Mouse (Mus musculus): ENCODE results near the gene Hfe. TPM values are rescaled to one million over a fixed set of nuclear protein-coding genes. Genes with fewer than 3 reads are reported as not detected.

Hfe gene
- polyA plus RNA-seq, 1 experiment: 7.9 TPM

GRCm38 (mm10) chr13:23744421-23745380 is 34.0 kb upstream of the Hfe start:
- TF ChIP-seq CTCF (IDR thresholded peaks at IDR 0.05; ENCODE audit: borderline replicate concordance, insufficient read depth, low read length): no peak
- TF ChIP-seq POLR2A (IDR thresholded peaks at IDR 0.05; ENCODE audit: low read depth, low read length): peak; percentile 76
- peaks cover 8% of the 10 kb centered on the region for H3K4me1 ChIP-seq (ENCODE audit: control insufficient read depth, insufficient read depth, low read length)
- peak overlapping the region; percentile 47 for H3K4me3 ChIP-seq (ENCODE audit: insufficient read depth, low read length)
- peak overlapping the region; percentile 66 for H3K27ac ChIP-seq (ENCODE audit: insufficient read depth, low read length)

DNA sequence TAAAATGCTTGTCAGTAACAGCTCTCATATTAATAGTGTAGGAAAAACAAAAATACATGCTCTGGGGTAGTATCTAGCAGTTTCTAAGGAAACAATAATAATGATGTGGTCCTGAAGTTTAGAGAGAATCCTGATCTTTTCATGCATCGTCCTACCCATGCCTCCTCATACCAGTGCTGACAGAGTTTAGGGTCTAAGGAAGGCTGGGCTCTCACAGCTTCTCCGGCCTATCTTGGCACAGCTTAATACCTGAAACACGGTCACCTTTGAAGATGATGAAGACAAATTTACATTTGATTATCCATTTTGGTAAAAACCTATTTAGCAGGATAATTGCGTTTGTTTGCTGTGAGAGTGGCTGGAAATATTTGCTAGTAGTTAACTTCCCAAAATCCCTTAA is 33.3 kb upstream of the Hfe start:
- no peak overlapping the region; the same call in 1 of the 2 replicates for H3K4me3 ChIP-seq (ENCODE audit: insufficient read depth, low read length)
- peak overlapping the region; percentile 66; the same call in 1 of the 2 replicates for H3K27ac ChIP-seq (ENCODE audit: insufficient read depth, low read length)
- TF ChIP-seq CTCF (IDR thresholded peaks at IDR 0.05; ENCODE audit: borderline replicate concordance, insufficient read depth, low read length) (no peak), POLR2A (IDR thresholded peaks at IDR 0.05; ENCODE audit: low read depth, low read length) (no peak; the same call in 1 of the 2 replicates)
- peaks cover 6% of the 10 kb centered on the region for H3K4me1 ChIP-seq (ENCODE audit: control insufficient read depth, insufficient read depth, low read length)

DNA sequence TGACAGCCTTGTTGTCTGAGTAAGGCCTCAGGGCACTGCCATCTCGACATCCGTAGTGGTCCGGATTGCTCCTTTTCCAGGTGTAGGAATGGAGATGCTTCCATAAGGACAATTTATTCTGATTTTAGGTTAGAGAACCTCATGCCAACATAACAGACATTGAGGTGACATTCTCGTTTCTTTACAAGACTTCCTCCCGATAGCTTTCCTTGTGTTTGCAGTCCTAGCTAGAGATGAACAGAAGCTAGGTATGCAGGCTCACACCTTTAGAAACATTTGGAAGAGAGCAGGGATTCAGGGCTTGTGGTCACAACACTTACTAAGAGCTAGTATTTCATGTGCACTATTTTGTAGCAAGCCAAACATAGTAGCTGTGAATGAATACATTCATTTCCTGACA is 32.6 kb upstream of the Hfe start:
- TF ChIP-seq CTCF (IDR thresholded peaks at IDR 0.05; ENCODE audit: borderline replicate concordance, insufficient read depth, low read length) (no peak), POLR2A (IDR thresholded peaks at IDR 0.05; ENCODE audit: low read depth, low read length) (no peak)
- peaks cover 6% of the 10 kb centered on the region; the same call in 1 of the 2 replicates for H3K4me1 ChIP-seq (ENCODE audit: control insufficient read depth, insufficient read depth, low read length)
- no peak overlapping the region for H3K4me3 ChIP-seq (ENCODE audit: insufficient read depth, low read length)
- H3K27ac ChIP-seq (ENCODE audit: insufficient read depth, low read length): no peak overlapping the region

DNA sequence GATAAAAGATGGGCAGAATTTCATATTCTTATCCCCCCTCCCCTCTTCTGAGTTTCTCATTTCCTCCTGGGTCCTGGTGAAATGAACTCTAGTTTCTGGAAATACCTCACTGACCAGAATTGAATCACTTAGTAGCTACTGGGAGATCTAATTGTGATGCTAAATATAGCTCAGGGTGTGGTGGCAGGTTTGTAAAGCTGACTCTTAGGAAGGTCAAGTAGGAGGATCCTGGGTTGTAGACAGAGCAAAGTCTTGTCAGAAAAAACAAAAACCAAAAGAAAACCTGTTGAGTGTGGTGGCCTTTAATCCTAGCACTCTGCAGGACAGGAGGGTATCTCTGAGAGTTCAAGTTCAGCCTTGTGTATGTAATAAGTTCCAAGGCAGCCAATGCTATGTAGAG is 31.4 kb upstream of the Hfe start:
- H3K27ac ChIP-seq (ENCODE audit: insufficient read depth, low read length): no peak overlapping the region
- H3K4me1 ChIP-seq (ENCODE audit: control insufficient read depth, insufficient read depth, low read length): peaks cover 6% of the 10 kb centered on the region; the same call in 1 of the 2 replicates
- TF ChIP-seq CTCF (IDR thresholded peaks at IDR 0.05; ENCODE audit: borderline replicate concordance, insufficient read depth, low read length): no peak
- TF ChIP-seq POLR2A (IDR thresholded peaks at IDR 0.05; ENCODE audit: low read depth, low read length): no peak
- no peak overlapping the region for H3K4me3 ChIP-seq (ENCODE audit: insufficient read depth, low read length)

DNA sequence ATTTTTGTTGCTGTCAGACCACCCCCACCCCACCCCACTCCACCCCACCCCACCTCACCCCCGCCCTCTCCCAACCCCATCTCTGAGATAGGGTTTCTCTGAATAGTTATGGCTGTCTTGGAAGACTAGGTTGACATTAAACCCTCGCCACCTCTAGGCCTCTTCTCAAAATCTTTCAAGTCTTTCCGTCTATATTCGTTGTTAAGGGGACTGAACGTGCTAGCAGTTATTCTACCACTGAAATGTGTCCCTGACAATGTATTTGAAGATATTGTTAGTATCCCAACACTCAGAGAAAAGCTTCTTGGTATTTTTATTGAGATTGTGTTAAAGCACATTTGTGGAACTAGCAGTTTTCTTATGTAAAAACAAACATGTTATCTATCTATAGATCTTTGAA is 30.3 kb upstream of the Hfe start:
- H3K27ac ChIP-seq (ENCODE audit: insufficient read depth, low read length): no peak overlapping the region
- TF ChIP-seq CTCF (IDR thresholded peaks at IDR 0.05; ENCODE audit: borderline replicate concordance, insufficient read depth, low read length) (no peak), POLR2A (IDR thresholded peaks at IDR 0.05; ENCODE audit: low read depth, low read length) (no peak)
- peaks cover 6% of the 10 kb centered on the region; the same call in 1 of the 2 replicates for H3K4me1 ChIP-seq (ENCODE audit: control insufficient read depth, insufficient read depth, low read length)
- no peak overlapping the region for H3K4me3 ChIP-seq (ENCODE audit: insufficient read depth, low read length)

DNA sequence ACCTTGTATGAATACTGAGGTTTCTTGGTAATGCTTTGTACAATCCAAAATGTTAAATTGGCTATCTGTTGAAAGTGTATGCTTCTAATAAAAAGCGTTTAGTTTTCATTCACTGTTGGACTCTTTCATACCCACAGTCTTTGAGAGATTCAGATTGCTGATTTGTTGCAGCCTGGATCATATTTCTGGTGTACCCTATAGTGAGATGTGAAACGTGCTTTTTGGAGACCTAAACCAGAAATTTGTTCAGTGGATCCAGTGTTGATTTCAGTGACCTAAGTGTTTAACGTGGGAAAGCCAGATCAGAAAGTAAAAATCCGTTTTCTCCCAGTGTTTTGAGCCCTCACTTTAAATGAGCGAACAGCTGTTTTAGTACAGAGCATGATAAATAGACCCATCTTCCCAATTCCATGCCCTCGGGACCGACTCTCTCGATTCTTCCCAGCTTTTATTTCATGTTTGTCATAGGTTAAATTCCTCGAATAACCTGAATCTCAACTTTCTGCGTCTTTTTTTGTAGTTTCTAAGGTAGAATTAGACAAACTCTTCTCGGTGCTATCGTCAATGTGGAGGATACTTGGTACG is 29.7 kb upstream of the Hfe start:
- H3K27ac ChIP-seq (ENCODE audit: insufficient read depth, low read length): peak overlapping the region; percentile 96
- peaks cover 6% of the 10 kb centered on the region for H3K4me1 ChIP-seq (ENCODE audit: control insufficient read depth, insufficient read depth, low read length)
- peak overlapping the region; percentile 83 for H3K4me3 ChIP-seq (ENCODE audit: insufficient read depth, low read length)
- TF ChIP-seq CTCF (IDR thresholded peaks at IDR 0.05; ENCODE audit: borderline replicate concordance, insufficient read depth, low read length): no peak
- TF ChIP-seq POLR2A (IDR thresholded peaks at IDR 0.05; ENCODE audit: low read depth, low read length): peak; percentile 45; the same call in 1 of the 2 replicates

- Histone ChIP-seq H3K27ac (ENCODE audit: insufficient read depth, low read length) (peak overlapping the region; percentile 96), H3K4me1 (ENCODE audit: control insufficient read depth, insufficient read depth, low read length) (peaks cover 6% of the 10 kb centered on the region), H3K4me3 (ENCODE audit: insufficient read depth, low read length) (peak overlapping the region; percentile 83)
- peak; percentile 67 for TF ChIP-seq POLR2A (IDR thresholded peaks at IDR 0.05; ENCODE audit: low read depth, low read length)
- TF ChIP-seq CTCF (IDR thresholded peaks at IDR 0.05; ENCODE audit: borderline replicate concordance, insufficient read depth, low read length): no peak
Observed at GRCm38 (mm10) chr13:23739922-23740252, 29.2 kb upstream of the Hfe start.

GRCm38 (mm10) chr13:23739069-23739921 is 28.6 kb upstream of the Hfe start:
- H3K4me3 ChIP-seq (ENCODE audit: insufficient read depth, low read length): peak overlapping the region; percentile 83
- TF ChIP-seq POLR2A (IDR thresholded peaks at IDR 0.05; ENCODE audit: low read depth, low read length) (peak; percentile 84), CTCF (IDR thresholded peaks at IDR 0.05; ENCODE audit: borderline replicate concordance, insufficient read depth, low read length) (no peak)
- peak overlapping the region; percentile 96 for H3K27ac ChIP-seq (ENCODE audit: insufficient read depth, low read length)
- H3K4me1 ChIP-seq (ENCODE audit: control insufficient read depth, insufficient read depth, low read length): peaks cover 6% of the 10 kb centered on the region

DNA sequence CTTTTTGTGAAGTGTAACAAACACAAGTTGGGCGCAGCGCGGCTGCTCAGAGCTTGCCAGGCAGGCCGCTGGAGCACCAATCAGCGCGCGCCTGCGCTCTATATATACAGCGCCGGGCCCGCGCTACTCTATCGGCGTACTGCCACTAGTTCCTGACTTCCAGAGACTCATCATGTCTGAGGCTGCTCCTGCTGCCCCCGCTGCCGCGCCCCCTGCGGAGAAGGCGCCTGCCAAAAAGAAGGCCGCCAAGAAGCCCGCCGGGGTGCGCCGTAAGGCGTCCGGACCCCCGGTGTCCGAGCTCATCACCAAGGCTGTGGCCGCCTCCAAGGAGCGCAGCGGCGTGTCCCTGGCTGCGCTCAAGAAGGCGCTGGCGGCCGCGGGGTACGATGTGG is 28.0 kb upstream of the Hfe start, which contains the start of gene Hist1h1c:
Gene Hist1h1c, plus strand, starts transcription at position 132 of the 392 bp plus-strand sequence.
- H3K4me1 ChIP-seq (ENCODE audit: control insufficient read depth, insufficient read depth, low read length): peaks cover 4% of the 10 kb centered on the region; the same call in 1 of the 2 replicates
- peak within 1 kb of the TSS; percentile 83 for H3K4me3 ChIP-seq (ENCODE audit: insufficient read depth, low read length)
- no peak for TF ChIP-seq CTCF (IDR thresholded peaks at IDR 0.05; ENCODE audit: borderline replicate concordance, insufficient read depth, low read length)
- peak; percentile 99 for TF ChIP-seq POLR2A (IDR thresholded peaks at IDR 0.05; ENCODE audit: low read depth, low read length)
- H3K27ac ChIP-seq (ENCODE audit: insufficient read depth, low read length): peak within 1 kb of the TSS; percentile 96
